Mouse (Mus musculus) G1E (cell line): ENCODE data around the gene Ldlrad3.

Source experiments
- CTCF ChIP-seq: IDR thresholded peaks from 2 replicates; pipeline ENCODE4 v1.5.1; 2012; ENCODE audit warnings: low read depth, low read length, inconsistent platforms, mixed read lengths
- TAL1 ChIP-seq: conservative IDR thresholded peaks from 2 replicates; pipeline ENCODE4 v1.6.1; 2012; ENCODE audit warnings: low read depth, low read length, inconsistent platforms, mixed read lengths

DNA sequence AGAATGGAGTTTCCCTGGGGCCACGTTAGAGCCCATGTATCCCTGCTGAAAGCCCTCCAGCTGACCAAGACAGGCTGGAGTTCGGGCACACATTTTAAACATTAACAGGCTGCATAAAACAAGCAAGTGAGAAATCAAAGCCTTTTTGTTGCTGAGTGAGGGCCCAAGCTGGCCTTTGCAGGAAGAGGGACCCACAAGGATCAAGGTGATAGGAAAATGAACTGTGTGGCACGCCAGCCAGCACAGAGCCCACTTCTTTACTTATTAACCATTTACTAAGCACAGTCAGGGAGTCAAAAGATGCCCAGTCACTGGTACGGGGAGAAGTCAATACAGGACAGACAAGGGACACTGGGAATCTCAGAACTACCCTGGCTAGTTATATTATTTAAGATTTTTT is 218.6 kb downstream of the Ldlrad3 start:
- TF ChIP-seq CTCF, result no peak
- no peak for TF ChIP-seq TAL1
